In the genomic region with DNA sequence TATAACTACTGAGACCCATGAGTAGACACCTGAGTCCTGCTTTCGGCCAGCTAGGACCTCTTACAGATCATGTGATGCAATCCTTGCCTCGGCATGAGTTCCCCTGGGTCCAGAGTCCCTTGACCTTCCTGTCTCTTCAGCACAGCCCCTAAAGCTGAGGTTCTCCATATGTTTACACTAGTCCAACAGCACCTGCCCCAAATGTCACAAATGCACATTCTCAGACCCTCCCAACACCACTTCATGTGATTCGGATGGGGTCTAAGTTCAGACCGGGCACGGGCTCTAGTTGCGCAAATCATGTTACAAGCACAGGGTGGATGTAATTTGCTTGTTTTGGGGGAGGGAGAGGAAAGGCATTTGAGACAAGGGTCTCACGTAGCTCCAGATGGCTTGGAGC, we compare ENCODE assay signal across 20 mouse cellular contexts. TPM values are rescaled to one million over a fixed set of nuclear protein-coding genes. Genes with fewer than 3 reads are reported as not detected.
DNase-seq lines count a peak whose midpoint lies in the region; ATAC-seq and TF ChIP-seq lines count a peak whose summit lies in the region.
"Had no signal": no experiment of that assay in that cellular context is flagged by ENCODE, and none has a peak within 500 bp of the region (broad histone marks: within the 10 kb centered on the region; RNA-seq: fewer than 3 reads in every experiment).

No protein-coding gene starts in this region.

- H3K27me3 ChIP-seq in liver, embryonic 13.5 days = no peaks in the 10 kb centered on the region; the same call in 1 of the 2 replicates
- H3K27me3 ChIP-seq in liver, postnatal 0 days (ENCODE audit: insufficient read depth, low read length) = no peaks in the 10 kb centered on the region
- H3K27me3 ChIP-seq: heart, embryonic 12.5 days had no signal

- TF ChIP-seq CTCF in liver, postnatal 0 days (IDR thresholded peaks at IDR 0.05; ENCODE audit: low read depth) = no peak

- H3K4me1 ChIP-seq in liver, embryonic 13.5 days (replicated peaks) = no peaks in the 10 kb centered on the region
- H3K4me1 ChIP-seq in liver, postnatal 0 days (ENCODE audit: insufficient read depth) = no peaks in the 10 kb centered on the region
- H3K4me1 ChIP-seq: forebrain, embryonic 13.5 days had no signal

- 65% methylated on average over 7 of the region's 7 CpGs for WGBS in liver, embryonic 13.5 days (ENCODE audit: insufficient replicate concordance)
- 55% methylated on average over 7 of the region's 7 CpGs for WGBS in liver, postnatal 0 days (ENCODE audit: insufficient replicate concordance)

- H3K9ac ChIP-seq in liver, embryonic 13.5 days = no peak overlapping the region
- H3K9ac ChIP-seq in liver, postnatal 0 days (replicated peaks) = no peak overlapping the region
- H3K9ac ChIP-seq: forebrain, embryonic 13.5 days; forebrain, postnatal 0 days; heart, embryonic 12.5 days; hindbrain, embryonic 12.5 days had no signal

- no peaks in the 10 kb centered on the region for H3K36me3 ChIP-seq in liver, embryonic 13.5 days
- H3K36me3 ChIP-seq in liver, postnatal 0 days (replicated peaks; ENCODE audit: insufficient read depth, low read length) = no peaks in the 10 kb centered on the region
- H3K36me3 ChIP-seq: G1E; heart, embryonic 12.5 days; hindbrain, embryonic 12.5 days had no signal

- H3K4me3 ChIP-seq in liver, embryonic 13.5 days (replicated peaks) = no peak overlapping the region
- H3K4me3 ChIP-seq in liver, postnatal 0 days (ENCODE audit: low read depth, low read length) = no peak overlapping the region
- H3K4me3 ChIP-seq: forebrain, embryonic 13.5 days; gastrocnemius, adult 2 months; heart, embryonic 12.5 days; hindbrain, embryonic 12.5 days had no signal

- no peak for TF ChIP-seq EP300 in liver, postnatal 0 days (IDR thresholded peaks at IDR 0.05; ENCODE audit: low read depth)

- intact Hi-C loops in heart, postnatal 25 days (cut with DNase I) = loop anchor here (10.0 kb wide), 1 partner anchor 118 kb away; the partner anchor contains the start of gene Rbm41

- H3K4me2 ChIP-seq in liver, embryonic 13.5 days = no peak overlapping the region
- no peak overlapping the region for H3K4me2 ChIP-seq in liver, postnatal 0 days (ENCODE audit: low read depth, low read length)
- H3K4me2 ChIP-seq: forebrain, embryonic 13.5 days; heart, embryonic 12.5 days; hindbrain, embryonic 12.5 days had no signal

- ATAC-seq in liver, embryonic 13.5 days (ENCODE audit: low read depth) = peak; percentile 70
- ATAC-seq in liver, postnatal 0 days = peak; percentile 90
- ATAC-seq in frontal cortex, adult (ENCODE audit: low TSS enrichment) = no peak
- ATAC-seq: forebrain, embryonic 13.5 days; forebrain, postnatal 0 days; hindbrain, embryonic 16.5 days had no signal

- H3K9me3 ChIP-seq in liver, embryonic 13.5 days (replicated peaks) = no peaks in the 10 kb centered on the region
- H3K9me3 ChIP-seq in liver, postnatal 0 days (ENCODE audit: low read length) = no peaks in the 10 kb centered on the region
- H3K9me3 ChIP-seq: forebrain, embryonic 13.5 days; G1E; heart, embryonic 12.5 days; hindbrain, embryonic 12.5 days had no signal

- H3K27ac ChIP-seq in liver, embryonic 13.5 days = no peak overlapping the region
- H3K27ac ChIP-seq in liver, postnatal 0 days (ENCODE audit: low read depth) = peak overlapping the region; percentile 39
- H3K27ac ChIP-seq: forebrain, embryonic 13.5 days; gastrocnemius, adult 2 months; hindbrain, embryonic 12.5 days had no signal

- DNase-seq in adipocyte (ENCODE audit: low spot score) (peak; percentile 5), liver (peak; percentile 4)
- no peak for DNase-seq in liver, embryonic 13.5 days
- DNase-seq in liver, postnatal 0 days = peak; percentile 24
- DNase-seq in heart, postnatal 25 days (ENCODE audit: low spot score) = no peak
- no peak for DNase-seq in B cell, adult 2 months
- DNase-seq: adrenal gland, postnatal 10 days; cerebellum, adult 11 months; cerebellum, adult 8-10 months; cerebellum, postnatal 14 days; forebrain, postnatal 0 days; gastrocnemius, adult 2 months; gastrocnemius, postnatal 25 days; heart, postnatal 36 days had no signal

RNA-seq across cellular contexts. Expression of gene Morc4, which starts 5.6 kb away (rescaled TPM):
- polyA plus RNA-seq in liver, embryonic 13.5 days (2015; fragmentation: Nextera tagmentation; extraction: Ambion mirVana) = 11.3 and 15.0 TPM in 2 replicates
- polyA plus RNA-seq in liver, postnatal 0 days (2015; fragmentation: Nextera tagmentation; extraction: Ambion mirVana) = 12.4 and 16.1 TPM in 2 replicates
- total RNA-seq in heart, postnatal 25 days (2021) = 1 to 10 TPM; 5.2 to 5.3 TPM

Comparison
In these comparisons a context has a peak if more than half of its experiments do, and no peak if none do; other contexts are left out.
1. DNase-seq: peak in adipocyte (single experiment), liver (single experiment) and liver, postnatal 0 days (single experiment); none in liver, embryonic 13.5 days (single experiment), heart, postnatal 25 days (single experiment) and B cell, adult 2 months (0 of 2).